Mouse (Mus musculus): Measurements from ENCODE around the gene Sox12.

DNA sequence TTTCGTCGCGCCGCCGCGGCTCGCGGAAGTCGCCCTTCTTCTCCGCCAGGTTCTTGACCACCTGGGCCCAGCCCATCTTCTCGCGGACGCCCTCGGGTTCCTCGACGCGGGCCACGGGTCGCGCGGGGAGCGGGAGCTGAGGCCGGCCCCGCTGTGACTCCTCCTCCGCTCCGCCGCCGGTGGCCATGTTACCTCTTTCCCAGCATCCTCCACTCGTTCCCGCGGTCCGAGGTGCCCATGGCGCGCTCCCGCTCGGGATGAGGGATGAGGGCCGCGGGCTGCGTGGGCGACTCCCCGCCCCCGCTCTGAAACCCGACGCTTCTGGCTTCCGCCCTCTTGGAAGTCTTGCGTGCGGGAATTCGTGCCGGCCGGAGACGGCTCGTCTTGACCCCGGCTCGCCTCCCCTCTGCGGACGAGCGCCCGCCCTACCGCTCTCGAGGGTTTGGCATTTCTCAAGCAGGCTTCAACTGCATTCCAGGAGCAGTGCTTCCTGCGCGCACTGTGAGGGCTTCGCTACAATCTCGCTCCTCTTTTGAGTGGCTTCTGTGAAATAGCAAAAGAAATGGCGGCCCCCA is 16.8 kb upstream of the Sox12 start, which contains the start of gene Zcchc3:
- no peak for TF ChIP-seq CTCF (IDR thresholded peaks at IDR 0.05; ENCODE audit: low read depth)
- TF ChIP-seq EP300 (IDR thresholded peaks at IDR 0.05; ENCODE audit: low read depth): no peak

All from liver, embryonic 14.5 days (tissue).